Mouse (Mus musculus) midbrain, embryonic 12.5 days (tissue): ENCODE results near the gene Runx1. TPM values are rescaled to one million over a fixed set of nuclear protein-coding genes. Genes with fewer than 3 reads are reported as not detected.

ENCODE experiments used
- ATAC-seq: fragments of 200-750 bp; cut with Nextera tagmentation; 2 replicates; pipeline ENCODE4 v1.8.0; 2017; ENCODE audit warnings: low read depth, moderate TSS enrichment, moderate library complexity; ENCODE audit not compliant: low FRiP score
- H3K27ac ChIP-seq: fragments of 300-500 bp; sonication (generic); replicated peaks from 2 replicates; pipeline ENCODE4 v1.5.1; 2016; ENCODE audit warnings: mild to moderate bottlenecking
- H3K27me3 ChIP-seq: fragments of 300-500 bp; sonication (generic); 2 replicates; pipeline ENCODE4 v1.6.1; 2016; ENCODE audit warnings: mild to moderate bottlenecking
- H3K36me3 ChIP-seq: fragments of 300-500 bp; sonication (generic); 2 replicates; pipeline ENCODE4 v1.6.1; 2016
- H3K4me1 ChIP-seq: fragments of 300-500 bp; sonication (generic); 2 replicates; pipeline ENCODE4 v1.6.1; 2016
- H3K4me2 ChIP-seq: fragments of 300-500 bp; sonication (generic); replicated peaks from 2 replicates; pipeline ENCODE4 v1.6.1; 2016; ENCODE audit warnings: mild to moderate bottlenecking, moderate library complexity
- H3K4me3 ChIP-seq: fragments of 300-500 bp; sonication (generic); 2 replicates; pipeline ENCODE4 v1.5.1; 2016; ENCODE audit warnings: mild to moderate bottlenecking
- H3K9ac ChIP-seq: fragments of 300-500 bp; sonication (generic); replicated peaks from 2 replicates; pipeline ENCODE4 v1.6.1; 2016; ENCODE audit warnings: mild to moderate bottlenecking, moderate library complexity
- H3K9me3 ChIP-seq: fragments of 300-500 bp; sonication (generic); 2 replicates; pipeline ENCODE4 v1.6.1; 2016; ENCODE audit warnings: mild to moderate bottlenecking
- WGBS: fragments of 180-500 bp; shearing (Covaris S2); methylation state at CpG from one replicate; pipeline ENCODE4 v1.1.7; 2016; 5-methylcytosine and 5-hydroxymethylcytosine counted together
- polyA plus RNA-seq: library from polyadenylated mRNA; unstranded; fragments of >200 nt; fragmentation: Nextera tagmentation; extraction: Ambion mirVana; gene quantifications from 2 replicates; pipeline ENCODE4 v1.2.1, GENCODE M21; 2016

Runx1 gene
- polyA plus RNA-seq, 1 experiment from 2014 or later, result 3.6 TPM

DNA sequence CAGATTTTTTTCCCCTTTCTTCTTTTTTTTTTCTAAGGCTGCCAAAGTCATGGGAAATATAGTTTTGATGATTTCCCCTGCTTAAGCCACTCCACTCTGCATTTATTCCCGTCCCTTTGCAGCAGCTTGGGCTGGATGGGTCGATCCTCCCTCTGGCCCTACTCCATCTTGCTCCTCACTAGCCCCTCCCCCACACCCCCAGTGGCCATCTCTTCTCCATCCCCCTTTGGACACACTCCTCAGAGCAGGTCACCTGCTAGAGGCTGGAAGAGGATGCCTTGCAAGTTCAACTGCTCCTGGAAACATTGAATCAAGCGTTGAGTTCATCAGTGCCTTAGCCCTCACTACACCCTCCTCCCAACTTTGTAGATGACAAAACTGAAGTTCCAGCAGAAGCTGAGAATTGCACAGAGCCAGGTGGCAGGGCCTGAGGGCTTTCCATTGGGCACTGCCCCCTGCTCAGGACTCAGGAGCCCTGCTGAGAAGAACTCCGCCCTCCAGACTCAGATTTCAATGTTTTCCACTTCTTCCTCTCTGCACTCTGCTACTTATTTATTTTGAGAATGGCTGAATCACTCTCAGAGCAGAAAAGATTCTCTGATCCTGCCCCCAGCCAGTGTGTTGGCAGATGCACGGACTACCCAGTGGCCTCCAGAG lies 171.5 kb downstream of the Runx1 start:
- no peaks in the 10 kb centered on the region for H3K36me3 ChIP-seq
- no peaks in the 10 kb centered on the region for H3K27me3 ChIP-seq
- H3K9me3 ChIP-seq, result no peaks in the 10 kb centered on the region
- H3K4me3 ChIP-seq, result no peak overlapping the region
- peaks cover 6% of the 10 kb centered on the region; the same call in 1 of the 2 replicates for H3K4me1 ChIP-seq
- no peak overlapping the region for H3K4me2 ChIP-seq
- no peak overlapping the region for H3K27ac ChIP-seq
- H3K9ac ChIP-seq, result no peak overlapping the region
- no peak for ATAC-seq
- 46% methylated on average over 5 of the region's 5 CpGs for WGBS

GRCm38 (mm10) chr16:92653816-92654215 lies 172.1 kb downstream of the Runx1 start:
- Histone ChIP-seq H3K4me2 (no peak overlapping the region), H3K36me3 (no peaks in the 10 kb centered on the region), H3K4me1 (peaks cover 6% of the 10 kb centered on the region; the same call in 1 of the 2 replicates), H3K4me3 (no peak overlapping the region), H3K27ac (no peak overlapping the region), H3K27me3 (no peaks in the 10 kb centered on the region), H3K9me3 (no peaks in the 10 kb centered on the region), H3K9ac (no peak overlapping the region)
- no peak for ATAC-seq
- 69% methylated on average over 5 of the region's 5 CpGs for WGBS

DNA sequence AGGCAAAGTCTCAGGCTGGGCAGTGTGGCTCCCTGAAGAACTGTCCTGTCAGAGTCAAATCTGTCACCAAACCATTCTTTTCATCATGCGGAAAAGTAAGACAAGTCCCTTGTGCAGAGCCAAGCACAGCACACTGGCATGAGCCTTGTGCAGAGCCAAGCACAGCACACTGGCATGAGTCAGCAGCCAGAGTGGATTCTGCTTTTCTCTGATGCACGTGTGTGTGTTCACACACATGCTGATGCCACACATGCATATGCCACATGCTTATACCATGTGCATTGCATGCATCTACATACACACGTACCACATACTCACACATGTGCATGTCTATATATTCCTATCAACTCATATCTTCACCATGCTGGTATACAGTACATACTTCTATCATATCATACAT lies 174.7 kb downstream of the Runx1 start:
- no peaks in the 10 kb centered on the region for H3K36me3 ChIP-seq
- no peaks in the 10 kb centered on the region for H3K9me3 ChIP-seq
- H3K4me2 ChIP-seq, result no peak overlapping the region
- H3K27ac ChIP-seq, result no peak overlapping the region
- 0 out of 2 replicates have a peak, but pooled peaks cover 2% of the 10 kb centered on the region for H3K27me3 ChIP-seq
- no peak overlapping the region for H3K9ac ChIP-seq
- no peak overlapping the region for H3K4me3 ChIP-seq
- 94% methylated on average over 3 of the region's 3 CpGs for WGBS
- peaks cover 8% of the 10 kb centered on the region for H3K4me1 ChIP-seq
- no peak for ATAC-seq

DNA sequence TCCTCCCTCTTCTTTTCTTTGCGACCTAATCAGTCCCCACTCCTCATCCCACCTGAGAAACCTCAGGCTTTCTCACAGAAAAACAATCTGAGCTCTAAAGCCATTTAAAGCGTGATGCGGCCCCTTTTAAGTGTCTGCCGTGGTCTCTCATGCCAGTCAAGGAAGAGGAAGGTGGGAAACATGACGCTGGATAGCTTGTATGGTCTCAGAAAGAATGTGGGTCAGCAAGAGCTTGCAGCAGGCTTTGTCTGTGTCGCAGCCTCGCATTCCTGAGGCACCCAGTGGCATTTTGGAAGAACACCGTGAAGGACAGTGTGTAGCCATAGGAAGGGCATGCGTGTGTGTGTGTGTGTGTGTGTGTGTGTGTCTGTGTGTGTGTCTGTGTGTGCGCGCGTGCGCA lies 179.8 kb downstream of the Runx1 start:
- no peak overlapping the region for H3K4me2 ChIP-seq
- no peak overlapping the region for H3K9ac ChIP-seq
- no peak overlapping the region for H3K4me3 ChIP-seq
- no peak for ATAC-seq
- H3K36me3 ChIP-seq, result no peaks in the 10 kb centered on the region
- 60% methylated on average over 13 of the region's 13 CpGs for WGBS
- no peaks in the 10 kb centered on the region for H3K9me3 ChIP-seq
- peaks cover 17% of the 10 kb centered on the region for H3K27me3 ChIP-seq
- peaks cover 8% of the 10 kb centered on the region for H3K4me1 ChIP-seq
- H3K27ac ChIP-seq, result no peak overlapping the region

DNA sequence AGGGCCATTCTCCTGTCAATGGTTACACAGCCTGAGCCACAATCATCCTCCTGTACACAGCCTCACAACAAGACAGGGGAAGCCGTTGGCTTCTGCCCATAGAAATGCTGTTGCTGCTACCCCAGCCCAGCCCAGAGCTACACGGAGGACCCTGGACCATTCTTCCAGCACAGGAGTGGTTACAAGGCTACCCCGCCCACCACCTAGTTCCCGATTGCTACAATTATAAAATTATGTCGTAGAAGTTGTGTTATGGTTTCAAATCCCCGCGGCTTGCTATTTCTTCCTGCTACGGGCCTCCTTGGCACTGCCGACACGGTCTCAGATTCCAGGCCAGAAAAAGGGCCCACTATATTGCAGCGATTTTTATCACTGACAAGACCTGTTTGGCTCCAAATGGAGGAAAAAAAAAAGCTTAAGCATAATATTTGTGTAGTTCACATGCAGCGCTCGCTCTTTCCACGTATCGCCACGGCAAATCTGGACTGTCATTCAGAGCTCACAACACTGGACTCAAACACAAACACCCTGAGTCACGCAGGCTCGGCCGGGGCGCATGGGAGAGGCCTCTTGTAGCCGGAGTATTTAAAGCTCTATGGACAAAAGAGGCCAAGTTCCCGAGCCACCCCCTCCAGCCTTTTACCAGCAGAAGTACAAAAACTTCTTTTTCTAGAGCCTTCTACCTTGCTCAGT lies 180.4 kb downstream of the Runx1 start:
- 68% methylated on average over 22 of the region's 22 CpGs for WGBS
- Histone ChIP-seq H3K4me2 (no peak overlapping the region), H3K27ac (no peak overlapping the region)

DNA sequence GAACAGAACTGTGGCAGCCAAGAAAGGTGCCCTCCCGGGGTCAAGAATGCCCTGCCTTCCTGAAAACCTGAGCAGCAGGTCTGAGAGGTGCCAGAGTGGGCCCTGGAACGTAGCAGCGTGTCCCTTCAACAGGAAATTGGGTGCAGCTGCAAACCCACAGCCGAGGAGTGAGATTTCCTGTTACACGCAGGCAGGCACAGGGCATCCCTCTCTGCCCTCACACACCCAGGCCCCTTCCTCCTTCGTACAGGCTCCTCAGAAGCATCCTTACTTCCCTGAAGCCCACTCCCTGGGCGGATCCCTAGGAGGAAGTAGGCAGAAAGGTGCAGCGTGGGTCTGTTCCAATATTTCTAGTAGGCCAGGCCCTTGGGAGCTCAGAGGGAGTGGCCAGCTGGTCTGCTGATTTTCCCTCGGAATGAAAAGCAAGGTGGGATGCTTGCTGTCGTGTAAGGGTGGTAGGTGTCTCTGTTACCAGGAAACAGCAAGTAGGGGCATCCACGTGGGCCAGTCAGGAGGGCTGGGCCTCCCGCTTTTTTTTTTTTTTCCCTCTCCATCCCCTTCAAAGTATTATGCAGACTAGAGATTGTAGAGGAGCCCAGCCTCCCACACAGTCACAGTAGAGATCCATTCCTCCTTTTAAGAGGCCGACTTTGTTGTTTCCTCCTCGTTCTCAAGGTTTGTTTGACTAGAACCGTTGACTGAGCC lies 181.1 kb downstream of the Runx1 start:
- Histone ChIP-seq H3K4me2 (no peak overlapping the region), H3K36me3 (no peaks in the 10 kb centered on the region), H3K27me3 (peaks cover 17% of the 10 kb centered on the region), H3K9ac (no peak overlapping the region), H3K4me1 (peaks cover 8% of the 10 kb centered on the region), H3K4me3 (no peak overlapping the region), H3K9me3 (no peaks in the 10 kb centered on the region), H3K27ac (no peak overlapping the region)
- WGBS, result 66% methylated on average over 15 of the region's 15 CpGs
- ATAC-seq, result no peak

More for the DNA sequence above, 180.4 kb downstream of the Runx1 start:
- Histone ChIP-seq H3K9me3 (no peaks in the 10 kb centered on the region), H3K9ac (no peak overlapping the region), H3K27me3 (peaks cover 17% of the 10 kb centered on the region), H3K4me1 (peaks cover 8% of the 10 kb centered on the region), H3K36me3 (no peaks in the 10 kb centered on the region), H3K4me3 (no peak overlapping the region)
- ATAC-seq, result no peak

GRCm38 (mm10) chr16:92644315-92644714 lies 181.6 kb downstream of the Runx1 start:
- no peak overlapping the region for H3K4me3 ChIP-seq
- H3K27me3 ChIP-seq, result peaks cover 17% of the 10 kb centered on the region
- 74% methylated on average over 10 of the region's 10 CpGs for WGBS
- no peaks in the 10 kb centered on the region for H3K9me3 ChIP-seq
- H3K4me1 ChIP-seq, result peaks cover 8% of the 10 kb centered on the region
- ATAC-seq, result no peak
- H3K36me3 ChIP-seq, result no peaks in the 10 kb centered on the region
- H3K9ac ChIP-seq, result no peak overlapping the region
- H3K27ac ChIP-seq, result no peak overlapping the region
- no peak overlapping the region for H3K4me2 ChIP-seq

GRCm38 (mm10) chr16:92642283-92642682 lies 183.7 kb downstream of the Runx1 start:
- no peaks in the 10 kb centered on the region for H3K9me3 ChIP-seq
- H3K27ac ChIP-seq, result no peak overlapping the region
- no peak overlapping the region for H3K9ac ChIP-seq
- no peak for ATAC-seq
- H3K36me3 ChIP-seq, result no peaks in the 10 kb centered on the region
- WGBS, result 88% methylated on average over 8 of the region's 8 CpGs
- peaks cover 22% of the 10 kb centered on the region for H3K27me3 ChIP-seq
- H3K4me3 ChIP-seq, result no peak overlapping the region
- H3K4me2 ChIP-seq, result no peak overlapping the region
- peaks cover 8% of the 10 kb centered on the region for H3K4me1 ChIP-seq

- H3K4me1 ChIP-seq, result peaks cover 5% of the 10 kb centered on the region
- no peak overlapping the region for H3K9ac ChIP-seq
- no peak overlapping the region for H3K4me3 ChIP-seq
- H3K36me3 ChIP-seq, result no peaks in the 10 kb centered on the region
- H3K27ac ChIP-seq, result no peak overlapping the region
- peaks cover 18% of the 10 kb centered on the region for H3K27me3 ChIP-seq
- no peaks in the 10 kb centered on the region for H3K9me3 ChIP-seq
- H3K4me2 ChIP-seq, result no peak overlapping the region
- 72% methylated on average over 6 of the region's 6 CpGs for WGBS
- no peak for ATAC-seq
These were observed 184.9 kb downstream of the Runx1 start for GRCm38 (mm10) chr16:92641053-92641452.

GRCm38 (mm10) chr16:92639093-92639492 lies 186.9 kb downstream of the Runx1 start:
- Histone ChIP-seq H3K4me1 (no peaks in the 10 kb centered on the region), H3K27ac (no peak overlapping the region), H3K4me3 (no peak overlapping the region), H3K36me3 (no peaks in the 10 kb centered on the region), H3K9me3 (no peaks in the 10 kb centered on the region), H3K9ac (no peak overlapping the region), H3K27me3 (0 out of 2 replicates have a peak, but pooled peaks cover 6% of the 10 kb centered on the region), H3K4me2 (no peak overlapping the region)
- ATAC-seq, result no peak
- WGBS, result 83% methylated on average over 8 of the region's 8 CpGs

DNA sequence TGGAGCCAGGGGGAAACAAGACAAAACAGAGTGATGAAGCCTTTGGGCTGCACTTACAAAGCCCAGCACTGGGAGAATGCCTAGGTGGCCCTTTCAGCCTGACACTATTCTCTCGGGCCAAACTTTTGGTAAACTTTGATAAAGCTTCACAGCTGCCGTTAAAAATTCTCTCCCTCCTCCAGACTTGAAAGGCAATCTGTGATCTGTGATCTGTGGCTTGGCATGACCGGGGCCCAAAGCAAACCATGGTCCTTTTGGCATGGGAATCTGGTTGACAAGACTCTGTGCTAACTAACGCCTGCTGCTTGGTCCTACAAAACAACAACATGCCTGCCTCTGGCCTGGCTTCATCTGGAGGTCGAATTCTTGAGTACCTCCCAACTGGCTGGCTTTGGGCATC lies 188.9 kb downstream of the Runx1 start:
- Histone ChIP-seq H3K4me2 (no peak overlapping the region), H3K9ac (no peak overlapping the region), H3K4me3 (no peak overlapping the region), H3K27me3 (peaks cover 5% of the 10 kb centered on the region; the same call in 1 of the 2 replicates), H3K9me3 (no peaks in the 10 kb centered on the region), H3K36me3 (no peaks in the 10 kb centered on the region), H3K4me1 (peaks cover 4% of the 10 kb centered on the region; the same call in 1 of the 2 replicates), H3K27ac (no peak overlapping the region)
- WGBS, result 65% methylated on average over 5 of the region's 5 CpGs
- no peak for ATAC-seq
